Mouse (Mus musculus) lung, postnatal 0 days (tissue): ENCODE data around the gene Ovgp1.
"Not testable (repeated sequence)": the region's sequence is repeated elsewhere in the genome, so short reads cannot be mapped to it uniquely, and the experiment has no call there.

Experiments
- CTCF ChIP-seq: IDR thresholded peaks from 2 replicates; pipeline ENCODE4 v1.5.1; 2016; ENCODE audit warnings: antibody characterized with exemption, mild to moderate bottlenecking
- EP300 ChIP-seq: IDR thresholded peaks from 2 replicates; pipeline ENCODE4 v1.6.1; 2016; ENCODE audit warnings: antibody characterized with exemption, mild to moderate bottlenecking, control low read depth

DNA sequence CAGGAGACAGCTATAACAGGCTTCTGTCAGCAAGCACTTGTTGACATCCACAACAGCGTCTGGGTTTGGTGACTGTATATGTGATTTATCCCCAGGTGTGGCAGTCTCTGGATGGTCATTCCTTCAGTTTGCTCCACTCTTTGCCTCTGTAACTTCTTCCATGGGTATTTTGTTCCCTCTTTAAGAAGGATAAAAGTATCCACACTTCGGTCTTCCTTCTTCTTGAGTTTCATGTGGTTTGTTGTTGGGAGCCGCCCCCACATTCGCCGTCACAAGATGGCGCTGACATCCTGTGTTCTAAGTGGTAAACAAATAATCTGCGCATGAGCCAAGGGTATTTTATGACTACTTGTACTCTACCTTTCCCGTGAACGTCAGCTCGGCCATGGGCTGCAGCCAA lies 29.8 kb downstream of the Ovgp1 start:
- TF ChIP-seq CTCF, EP300: not testable (repeated sequence)
